Mouse (Mus musculus) heart, postnatal 36 days (tissue): ENCODE measurements at regions not wholly inside any gene's neighbourhood (a gene's known extent, or its start where the extent isn't known, plus 50 kb on each side); places are given as distances from the start of the nearest gene placed in this dataset.

Experiments
- DNase-seq, 2 experiments: peaks; one replicate each; pipeline ENCODE4 v3.0.0; 2021 to 2022
- intact Hi-C: fragments of 180-260 bp; cut with DNase I; formaldehyde crosslinking; loops from one replicate; pipeline ENCODE4 v1.15.1; 2025

DNA sequence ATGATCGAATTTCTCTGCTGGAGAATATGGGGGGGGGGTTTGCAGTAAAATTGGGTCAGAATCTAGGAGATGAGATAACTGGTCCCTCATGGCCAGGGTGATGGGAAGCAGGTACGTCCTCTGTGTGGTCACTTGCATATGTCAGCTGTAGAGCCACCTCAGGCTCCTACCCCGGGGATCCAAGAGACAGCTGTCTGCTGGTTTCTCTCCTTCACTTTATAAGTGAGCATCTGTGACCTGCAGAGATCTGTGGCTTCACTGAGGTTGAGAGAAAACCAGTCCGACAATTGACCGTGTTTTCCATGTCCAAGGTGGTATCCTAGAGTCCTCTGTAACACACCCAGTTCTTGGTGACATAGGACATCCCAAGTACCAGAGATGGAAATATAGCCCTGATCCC, 162.1 kb upstream of the Ctbp2 start:
- intact Hi-C loops: no loop called here

DNA sequence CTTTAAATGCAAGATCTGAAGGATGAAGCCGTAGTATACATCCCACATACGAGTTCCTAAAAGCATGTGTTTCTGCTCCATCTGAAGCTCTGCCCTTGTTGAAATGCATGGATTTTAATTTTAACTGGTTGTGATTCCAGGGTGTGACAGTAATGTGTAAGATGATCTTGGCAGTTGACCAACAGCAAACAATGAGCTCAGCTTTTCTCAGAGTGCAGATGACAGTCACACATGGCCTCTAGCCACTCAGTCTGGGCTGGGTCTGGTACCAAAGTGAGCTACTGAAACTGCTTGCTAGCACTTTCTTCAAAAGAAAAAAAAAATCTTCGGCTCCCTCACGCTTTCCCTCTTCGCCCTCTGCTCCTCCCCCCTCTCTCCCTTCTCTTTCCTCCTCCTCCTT, 138.0 kb upstream of the Ctbp2 start:
- DNase-seq: no peak
- intact Hi-C loops: no loop called here

More for the DNA sequence above, 162.1 kb upstream of the Ctbp2 start:
- DNase-seq: no peak

DNA sequence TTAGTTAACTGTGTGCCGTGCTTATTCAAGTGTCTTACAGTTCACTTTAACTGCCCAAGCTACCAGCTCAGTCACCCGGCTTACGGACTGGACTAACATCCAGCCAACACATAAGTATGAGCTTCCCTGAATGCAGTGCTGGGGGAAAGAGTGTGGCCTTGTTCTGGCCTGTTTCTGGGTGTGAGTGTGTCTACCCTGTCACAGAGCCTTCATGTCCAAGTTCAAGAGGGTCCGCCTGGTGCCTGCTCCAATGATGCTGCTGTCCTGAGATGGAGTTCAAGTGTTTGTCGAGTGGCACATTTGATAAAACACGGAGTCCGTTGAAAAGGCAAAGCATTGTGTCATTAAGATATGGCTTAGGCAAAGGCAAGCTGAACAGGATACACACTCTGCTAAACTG, 135.0 kb upstream of the Ctbp2 start:
- no peak for DNase-seq
- intact Hi-C loops: no loop called here

DNA sequence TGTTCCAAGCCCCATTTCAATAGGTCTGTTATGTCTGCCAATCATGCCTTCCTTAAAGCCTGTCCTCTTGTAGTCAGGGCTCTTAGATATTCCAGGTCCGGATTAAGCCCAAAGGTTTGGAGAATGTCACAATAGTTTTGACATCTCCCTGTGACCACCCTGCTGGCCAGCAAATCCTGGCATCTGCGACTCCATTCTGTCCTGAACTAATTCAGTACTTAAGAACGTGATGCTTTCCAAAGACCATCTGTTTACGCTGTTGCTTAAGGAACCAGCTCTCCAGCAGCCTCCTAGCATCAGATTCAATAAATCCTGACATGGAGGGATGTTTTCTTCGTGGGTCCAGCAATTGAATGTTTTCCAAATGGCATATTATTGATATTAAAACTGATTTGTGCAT, 132.7 kb upstream of the Ctbp2 start:
- intact Hi-C loops: no loop called here
- DNase-seq: no peak

DNA sequence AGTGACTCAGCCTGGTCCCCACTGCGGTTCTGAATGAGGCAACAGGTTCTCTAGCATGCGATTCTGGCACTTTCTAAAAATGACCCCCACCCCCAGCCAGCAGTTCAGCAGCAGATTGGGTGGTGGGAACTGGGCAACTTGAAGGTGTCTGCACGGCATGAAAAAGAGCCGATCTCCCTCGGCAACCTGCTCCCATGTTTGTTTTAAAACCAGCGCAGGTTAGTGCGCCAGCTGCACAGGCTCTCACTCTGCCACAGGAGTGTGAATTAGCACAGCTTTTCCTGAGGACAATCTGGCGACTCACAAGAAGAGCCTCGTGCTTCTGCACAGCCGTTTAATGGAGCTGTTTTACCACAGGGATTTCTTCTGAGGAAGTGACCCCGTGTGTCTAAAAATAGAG, 120.4 kb upstream of the Ctbp2 start:
- intact Hi-C loops: no loop called here
- no peak for DNase-seq

DNA sequence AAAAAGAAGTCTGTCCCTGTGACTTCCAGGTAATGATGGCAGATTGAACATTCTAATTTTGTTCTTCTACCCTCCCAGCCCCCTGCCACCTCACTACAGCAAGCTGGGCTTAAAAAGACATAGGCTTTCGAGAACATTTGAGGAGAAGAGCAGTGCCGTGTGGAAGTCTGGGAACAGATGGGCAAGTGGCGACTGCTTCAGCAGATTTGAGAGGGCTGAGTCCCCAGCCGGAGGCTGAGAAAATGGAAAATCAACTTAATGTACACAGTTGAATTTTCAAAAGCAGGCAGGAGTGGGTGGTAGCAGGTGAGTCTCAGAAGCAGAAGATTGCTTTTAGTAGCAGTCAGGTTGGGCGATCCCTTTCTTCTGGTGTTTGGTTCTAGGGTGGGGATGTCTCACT, 110.2 kb upstream of the Ctbp2 start:
- no peak for DNase-seq
- intact Hi-C loops: no loop called here

DNA sequence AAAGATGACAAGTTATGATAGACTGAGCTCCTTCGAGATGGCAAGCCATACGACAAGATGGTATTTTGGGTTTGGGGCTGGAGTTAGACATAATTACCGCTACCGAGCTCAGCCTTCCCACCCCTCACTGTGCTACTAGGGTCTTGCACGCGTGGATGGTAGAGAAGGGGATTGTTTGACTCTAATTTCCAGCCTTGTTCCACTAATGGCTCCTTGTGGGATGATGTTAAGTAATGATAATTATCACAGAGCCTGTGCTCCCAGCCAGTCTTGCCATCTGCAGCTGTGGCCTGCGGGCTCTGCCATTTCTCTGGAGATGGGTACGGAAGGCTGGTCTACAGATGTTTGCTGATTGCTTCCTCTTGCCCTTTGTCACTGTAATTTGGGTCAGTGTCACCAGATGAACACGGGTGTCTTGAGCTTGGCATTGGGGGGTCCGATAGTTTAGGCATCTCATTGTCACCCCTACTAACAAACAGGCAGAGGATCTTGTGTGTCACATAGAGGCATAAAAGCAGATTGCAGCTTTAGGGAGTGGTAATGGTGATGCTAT, 108.8 kb upstream of the Ctbp2 start:
- intact Hi-C loops: no loop called here
- DNase-seq: no peak

DNA sequence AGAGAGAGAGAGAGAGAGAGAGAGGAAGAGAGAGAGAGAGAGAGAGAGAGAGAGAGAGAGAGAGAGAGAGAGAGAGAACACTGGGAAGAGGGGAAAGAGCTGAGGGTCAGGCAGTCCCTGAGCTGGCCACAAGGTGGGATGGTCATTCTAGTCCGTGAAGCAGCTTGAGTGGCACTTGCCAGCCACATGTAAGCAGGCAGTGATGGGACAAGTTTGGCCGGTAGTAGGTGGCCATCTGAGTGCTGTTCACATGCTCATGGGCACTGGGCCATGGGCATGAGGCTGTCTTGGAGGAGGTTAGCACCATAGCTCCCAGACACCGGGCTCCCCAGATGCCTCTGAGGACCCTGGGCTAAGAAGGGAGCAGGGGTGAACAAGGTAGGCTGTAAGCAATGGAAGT, 106.7 kb upstream of the Ctbp2 start:
- DNase-seq: no peak
- intact Hi-C loops: no loop called here

DNA sequence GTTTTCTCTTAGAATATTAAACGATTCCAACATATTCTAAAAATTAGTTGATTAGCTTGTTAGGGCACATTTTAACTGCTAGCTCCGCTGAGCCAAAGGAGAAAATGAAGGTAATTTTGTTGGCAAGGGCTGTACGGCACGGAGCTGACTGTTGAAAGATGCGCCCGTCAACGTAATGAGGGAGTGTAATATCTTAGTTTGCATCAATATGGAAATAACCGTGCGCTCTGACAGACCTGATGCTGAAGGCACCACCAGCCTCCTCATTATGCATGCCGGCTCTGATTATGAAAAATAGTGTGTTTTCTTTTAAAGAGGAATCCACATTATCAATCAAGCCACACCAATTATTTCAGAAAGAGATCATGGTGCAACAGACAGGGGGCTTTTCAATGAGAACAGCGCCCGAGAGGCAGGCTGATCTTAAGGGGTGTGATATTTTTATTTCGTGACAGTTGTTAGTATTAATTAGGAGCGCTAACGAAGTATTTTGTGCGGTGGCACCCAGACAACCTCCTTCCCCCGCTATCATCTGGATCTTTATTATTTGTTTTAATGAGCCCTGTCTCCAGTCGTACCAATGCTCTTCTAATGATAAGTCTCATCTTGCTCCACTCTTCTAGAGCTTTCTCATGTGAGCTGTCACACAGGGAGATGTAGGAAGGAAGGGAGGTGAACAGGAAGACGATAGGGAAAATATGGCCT, 99.9 kb upstream of the Ctbp2 start:
- intact Hi-C loops: no loop called here
- no peak for DNase-seq

DNA sequence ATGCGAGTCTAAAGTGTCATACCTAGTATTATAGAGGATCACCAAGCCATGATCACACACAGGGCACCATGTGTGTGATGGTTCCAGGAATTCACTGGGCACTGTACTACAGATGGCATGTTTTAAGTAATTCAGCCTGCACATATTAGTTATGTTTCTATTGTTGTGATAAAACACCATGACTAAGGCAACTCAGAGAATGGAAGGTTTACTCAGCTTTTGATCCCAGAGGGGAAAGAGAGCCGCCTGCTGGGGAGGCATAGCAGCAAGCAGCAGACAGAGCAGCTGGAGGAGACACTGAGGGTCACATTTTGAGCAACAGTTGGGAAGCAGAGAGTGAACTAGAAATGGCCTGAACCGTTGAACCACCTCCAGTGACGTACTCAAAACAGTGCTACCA, 88.2 kb upstream of the Ctbp2 start:
- no peak for DNase-seq
- intact Hi-C loops: no loop called here

DNA sequence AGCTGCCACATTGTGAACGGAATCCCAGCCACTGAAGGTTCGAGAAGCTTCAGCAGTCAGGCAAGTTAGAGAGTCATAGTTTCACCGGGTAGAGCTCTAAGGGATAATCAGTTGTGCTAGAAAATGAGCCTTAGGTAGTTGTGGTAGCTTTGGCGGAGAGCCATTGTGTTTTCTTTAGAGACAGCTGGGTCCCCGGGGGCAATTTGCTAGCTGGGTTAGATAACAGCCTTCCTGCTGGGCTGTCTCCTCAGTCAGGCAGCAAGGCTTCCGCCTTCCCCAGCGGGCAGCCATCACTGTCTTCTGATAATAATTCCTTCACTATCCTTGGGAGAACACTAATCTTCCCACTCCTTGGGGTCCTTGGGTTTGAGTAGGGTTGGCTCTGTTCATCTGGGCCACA, 81.5 kb upstream of the Ctbp2 start:
- no peak for DNase-seq
- intact Hi-C loops: no loop called here

DNA sequence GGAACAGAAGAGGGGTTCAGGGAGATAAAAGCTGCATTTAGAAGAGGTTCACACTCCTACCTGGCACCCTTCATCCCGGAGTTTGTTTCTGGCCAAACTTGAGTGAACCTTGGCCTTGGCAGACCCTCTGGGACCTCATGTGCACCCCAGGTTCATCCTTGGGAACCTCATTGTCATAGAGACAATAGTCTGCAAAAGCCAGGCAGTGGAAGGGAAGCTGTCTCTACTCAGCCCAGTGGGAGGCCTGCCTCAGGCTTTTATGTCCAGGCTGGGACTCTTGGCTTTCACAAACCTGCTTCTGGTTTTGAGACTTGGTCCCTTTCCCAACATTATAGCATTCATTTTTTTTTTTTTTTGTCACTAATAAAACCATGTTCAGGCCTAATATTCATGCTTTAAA, 80.3 kb upstream of the Ctbp2 start:
- no peak for DNase-seq
- intact Hi-C loops: no loop called here

DNA sequence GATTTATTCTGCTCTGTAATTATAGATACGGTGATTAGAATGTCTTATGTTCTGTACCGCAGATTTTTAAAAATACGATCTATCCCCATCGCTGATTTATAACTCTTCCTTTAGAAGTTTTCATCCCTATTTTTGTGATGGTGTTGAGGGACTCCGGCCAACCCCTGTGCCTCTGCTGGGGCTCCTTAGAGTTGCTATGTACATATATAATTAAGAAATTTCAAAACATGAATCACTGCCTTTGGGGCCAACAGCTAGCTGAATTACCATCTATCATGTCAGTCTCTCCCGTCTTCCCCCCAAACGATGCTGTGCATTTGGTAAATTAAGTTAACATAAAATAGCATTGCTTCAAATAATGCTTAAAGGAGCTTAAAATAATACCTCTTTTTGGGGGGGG, 79.8 kb upstream of the Ctbp2 start:
- DNase-seq: no peak
- intact Hi-C loops: no loop called here

DNA sequence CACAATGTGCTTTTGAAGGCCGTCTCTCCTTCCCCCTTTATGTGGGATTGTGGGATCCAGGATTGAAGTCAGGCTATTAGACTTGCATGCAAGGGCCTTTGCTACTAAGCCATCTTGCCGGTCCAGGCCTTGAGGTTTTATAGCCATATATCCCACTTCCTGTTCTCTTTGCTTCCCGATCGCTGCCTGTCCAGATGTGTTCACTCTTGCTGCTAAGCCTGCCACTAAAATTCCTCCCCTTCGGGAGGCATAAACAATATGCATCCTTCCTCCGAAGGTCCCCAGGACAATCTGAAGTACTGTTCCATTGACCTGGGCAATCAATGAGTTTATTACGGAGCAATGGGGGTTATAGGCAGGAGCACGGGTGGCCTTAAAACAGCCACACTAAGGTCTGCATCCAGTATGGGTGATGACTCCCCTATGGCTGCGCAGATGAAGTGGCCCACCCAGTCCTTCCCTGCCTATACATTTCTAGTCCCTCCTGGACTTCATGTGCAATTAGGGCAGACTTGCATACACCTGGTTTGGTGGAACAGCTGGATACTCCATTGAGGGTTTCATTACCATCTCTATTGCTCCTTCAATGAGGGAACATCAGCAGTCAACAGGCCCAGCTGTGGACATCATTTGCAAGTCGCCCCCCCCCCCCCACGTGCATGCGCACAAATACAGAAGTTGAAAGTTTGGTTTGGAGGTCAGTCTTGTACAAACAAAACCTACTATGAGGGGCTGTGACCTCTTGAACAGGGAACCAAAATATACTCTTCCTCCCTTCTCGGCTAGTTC, 78.1 kb upstream of the Ctbp2 start:
- DNase-seq: no peak
- intact Hi-C loops: no loop called here

DNA sequence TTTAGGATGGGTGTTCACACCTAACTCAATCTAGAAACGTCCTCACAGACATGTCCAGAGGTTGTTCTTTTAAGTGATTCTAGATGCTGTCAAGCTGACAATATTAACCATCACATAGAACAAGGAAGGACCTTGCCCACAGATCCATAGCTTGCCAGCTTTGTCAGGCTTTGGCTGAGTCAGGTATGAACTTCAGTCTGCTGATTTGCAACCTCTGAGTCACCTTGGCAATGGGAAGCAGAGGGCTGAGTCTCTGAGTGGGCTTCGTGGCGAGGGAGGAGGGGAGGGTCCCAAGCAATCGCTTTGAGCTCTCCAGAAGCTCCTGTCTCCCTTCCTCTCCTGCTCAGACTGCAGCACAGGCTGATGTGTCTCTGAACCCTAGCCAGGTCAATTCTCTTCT, 74.9 kb upstream of the Ctbp2 start:
- DNase-seq: no peak
- intact Hi-C loops: no loop called here

DNA sequence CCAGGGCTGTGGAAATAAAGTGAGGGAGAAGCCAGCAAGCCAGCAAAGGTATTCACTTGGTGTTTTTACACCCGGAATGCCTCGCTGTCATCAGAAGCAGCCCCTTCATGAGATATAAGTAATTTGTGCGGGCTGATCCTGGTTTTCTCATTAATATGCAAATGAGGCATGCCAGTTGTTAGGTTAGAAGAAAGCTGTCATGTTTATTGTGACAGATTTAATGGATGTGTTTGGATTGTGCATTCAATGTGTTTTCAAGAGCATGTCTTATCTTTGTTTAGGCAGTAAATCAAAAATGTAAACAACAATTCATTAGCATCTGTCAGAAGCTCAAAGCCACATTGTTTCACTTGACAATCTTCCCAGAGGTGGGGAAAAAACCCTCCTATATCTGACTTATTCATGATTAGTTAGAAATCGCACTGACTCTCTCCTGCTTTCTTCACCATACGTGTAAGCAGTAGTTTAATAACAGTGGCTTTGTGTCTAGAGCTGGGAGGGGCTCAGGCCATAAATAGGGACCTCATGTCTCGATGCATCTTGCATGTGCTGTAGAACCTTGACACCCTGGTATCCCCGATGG, 65.8 kb upstream of the Ctbp2 start:
- intact Hi-C loops: loop anchor here (5.0 kb wide), 2 partner anchors 158 to 447 kb away; partner anchors contain the start of gene Edrf1

DNA sequence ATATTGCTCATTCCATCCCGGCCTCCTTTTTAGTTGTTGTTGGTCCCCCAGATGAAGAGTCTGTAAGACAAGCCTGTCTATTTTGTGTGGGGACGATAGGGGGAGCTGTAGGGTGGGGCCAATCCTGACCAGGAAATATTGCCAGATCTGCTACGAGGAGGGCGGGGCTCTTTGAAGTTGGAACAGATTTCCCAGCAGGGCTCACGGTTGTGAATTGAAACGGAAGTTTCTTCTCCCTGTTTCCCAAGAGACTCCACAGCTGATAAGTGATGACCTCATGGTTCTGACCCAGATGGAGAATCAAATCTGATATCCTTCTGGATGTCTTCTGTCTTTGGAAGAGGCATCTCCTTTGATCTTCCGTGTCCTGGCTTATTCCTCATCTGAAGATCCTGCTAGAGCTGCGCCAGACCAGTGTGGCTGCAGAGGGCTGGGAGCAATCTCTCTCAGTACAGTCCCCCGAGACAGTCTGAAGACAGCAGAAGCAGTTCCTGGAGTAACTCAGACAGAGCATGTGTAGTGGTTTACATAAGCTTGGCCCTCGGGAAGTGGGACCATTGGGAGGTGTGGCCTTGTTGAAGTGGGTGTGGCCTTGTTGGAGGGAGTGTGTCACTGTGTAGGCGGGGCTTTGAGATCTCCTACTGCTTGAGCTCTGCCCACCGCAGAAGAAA, 61.9 kb upstream of the Ctbp2 start:
- intact Hi-C loops: loop anchor here (5.0 kb wide), 2 partner anchors 154 to 451 kb away; partner anchors contain the start of gene Edrf1
- peak; percentile 71 to 73 for DNase-seq

More for the DNA sequence above, 65.8 kb upstream of the Ctbp2 start:
- no peak for DNase-seq

DNA sequence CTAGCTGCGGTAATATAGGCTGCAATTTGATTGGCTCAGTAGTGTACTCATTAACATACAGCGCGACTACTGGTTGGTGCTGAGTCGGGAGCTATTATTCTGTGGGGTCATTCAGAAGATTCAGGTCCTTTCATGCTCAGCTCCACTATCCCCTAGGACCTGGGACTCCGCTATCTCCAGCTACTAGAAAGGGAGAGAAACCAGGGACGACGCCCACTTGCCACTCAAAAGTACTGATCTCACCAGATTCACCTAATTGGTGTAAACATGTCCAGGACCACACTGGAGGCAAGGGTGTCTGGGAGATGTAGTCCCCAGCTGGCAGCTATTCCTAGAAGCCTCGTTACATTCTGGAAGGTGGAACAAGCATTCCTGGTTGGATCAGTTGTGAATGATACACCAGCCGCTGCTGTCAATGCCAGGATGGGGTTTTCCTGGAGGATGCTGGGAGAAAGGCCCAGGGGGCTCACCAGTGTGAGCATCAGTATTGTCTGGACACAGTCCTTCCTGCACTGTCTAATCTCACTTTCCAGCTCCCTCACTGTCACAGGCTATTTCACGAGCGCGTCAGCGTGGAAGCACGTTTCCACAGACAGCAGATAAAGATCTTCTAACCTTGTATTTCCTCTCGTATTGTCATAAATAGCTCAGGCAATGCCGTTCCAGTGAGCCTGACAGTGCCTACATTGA, 60.9 kb upstream of the Ctbp2 start:
- intact Hi-C loops: loop anchor here (5.0 kb wide), 2 partner anchors 153 to 452 kb away; partner anchors contain the start of gene Edrf1
- DNase-seq: no peak

DNA sequence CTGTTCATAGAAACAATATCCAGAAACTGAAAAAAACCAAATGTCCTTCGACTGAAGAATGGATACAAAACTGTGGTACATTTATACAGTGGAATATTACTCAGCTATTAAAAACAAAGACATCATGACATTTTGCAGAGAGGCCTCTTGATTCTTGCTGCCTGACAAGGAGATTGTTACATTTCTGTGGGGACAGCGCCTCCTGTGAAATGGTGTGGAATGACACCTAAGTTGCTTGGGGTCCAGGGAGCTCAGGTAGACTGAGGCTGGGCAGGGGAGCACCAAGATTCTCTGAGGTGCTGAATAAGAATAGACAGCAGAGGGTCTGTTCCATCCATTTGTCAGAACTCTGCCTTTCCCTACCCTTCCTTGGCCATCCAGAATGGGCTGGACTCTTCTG, 57.2 kb upstream of the Ctbp2 start:
- intact Hi-C loops: no loop called here
- no peak for DNase-seq

DNA sequence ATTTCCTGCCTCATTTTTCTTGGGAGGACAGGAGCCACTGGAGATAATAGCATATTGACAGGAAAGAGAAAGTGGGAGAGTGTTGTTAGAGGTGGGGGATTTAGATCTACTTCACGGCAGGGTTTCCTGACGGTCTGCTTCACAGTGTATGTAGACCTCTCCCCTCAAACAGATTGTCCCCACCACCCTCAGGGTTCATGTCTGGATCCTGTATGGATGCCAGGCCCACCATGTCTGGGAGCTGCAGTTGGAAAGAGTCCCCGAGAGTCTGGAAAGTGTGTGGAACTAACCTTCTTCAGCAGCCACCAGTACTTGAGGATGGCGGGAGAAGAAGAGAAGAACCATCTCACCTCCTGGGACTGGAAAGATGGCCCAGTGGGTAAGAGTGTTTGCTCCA, 53.0 kb upstream of the Ctbp2 start:
- intact Hi-C loops: no loop called here
- DNase-seq: peak in 1 of 2 experiments; percentile 10
